Mouse (Mus musculus): ENCODE data around the gene Samsn1.

Samsn1 gene

DNA sequence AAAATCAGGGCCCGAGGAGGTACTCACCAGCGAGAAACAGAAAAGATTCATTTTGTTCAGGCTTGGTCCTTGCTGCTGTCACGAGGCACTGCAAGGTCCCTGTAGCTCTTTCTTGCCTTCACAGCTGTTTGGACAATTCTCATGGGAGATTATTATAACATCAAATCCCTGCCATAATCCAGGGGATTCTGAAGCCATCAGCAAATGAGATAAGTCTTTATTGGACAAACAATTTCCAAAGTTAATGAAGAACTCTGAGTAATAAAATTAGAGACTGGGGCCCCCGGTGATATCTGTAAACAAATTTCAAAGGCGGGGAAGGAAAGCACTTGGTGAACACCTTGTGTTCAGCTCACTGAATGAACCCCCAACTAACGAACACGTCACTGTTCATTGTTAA, at the start of gene Samsn1:
Gene Samsn1, minus strand, starts transcription at position 101 of the 400 bp plus-strand sequence.
- no peak for DNase-seq (ENCODE audit: low read depth, low spot score)

DNA sequence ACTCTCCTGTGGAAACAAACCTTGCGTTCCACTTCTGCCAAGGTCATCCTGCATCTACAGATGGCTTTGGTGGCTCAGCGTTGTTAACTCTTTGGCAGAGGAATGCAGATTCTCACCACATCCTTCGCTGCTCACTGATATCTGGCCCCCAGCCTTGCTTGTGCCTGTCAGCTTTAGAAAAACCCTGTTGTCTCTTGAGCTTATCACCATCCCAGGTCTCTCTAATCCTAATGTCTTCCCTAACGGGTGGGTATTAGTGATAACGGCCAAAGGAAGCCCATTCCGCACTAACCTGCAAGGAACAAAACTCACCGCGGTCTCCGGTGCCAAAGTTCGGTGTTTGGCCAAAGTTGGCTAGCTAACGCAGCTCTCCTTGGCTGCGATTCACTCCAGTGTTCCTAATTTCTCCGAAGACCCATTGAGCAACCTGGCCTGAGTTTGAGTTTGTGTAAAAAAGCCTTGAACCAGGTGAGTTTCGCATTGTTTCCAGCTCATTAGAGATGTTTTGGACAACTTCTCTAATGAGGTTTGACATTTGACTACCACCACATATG, 44.1 kb upstream of the Samsn1 start:
- DNase-seq (ENCODE audit: low read depth, low spot score): no peak

DNA sequence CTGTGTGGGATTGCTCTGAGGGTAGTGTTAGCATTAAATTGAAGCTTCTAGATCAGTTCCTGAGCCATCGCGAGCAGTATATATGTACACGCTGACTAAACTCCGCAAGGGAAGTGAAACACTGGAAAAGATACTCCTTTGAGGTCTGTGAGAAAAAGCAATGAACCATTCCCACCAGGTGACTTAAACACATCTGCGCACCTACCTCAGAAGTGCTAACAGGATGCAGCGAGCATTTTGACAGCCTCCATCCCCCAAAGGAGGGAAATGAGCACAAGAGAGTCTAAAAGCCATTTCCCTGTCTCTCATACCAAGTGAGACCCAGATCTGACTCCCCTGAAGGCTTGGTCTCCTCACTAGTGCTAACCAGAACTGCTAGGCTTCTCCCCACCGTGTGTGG, 32.9 kb upstream of the Samsn1 start:
- no peak for DNase-seq (ENCODE audit: low read depth, low spot score)

DNA sequence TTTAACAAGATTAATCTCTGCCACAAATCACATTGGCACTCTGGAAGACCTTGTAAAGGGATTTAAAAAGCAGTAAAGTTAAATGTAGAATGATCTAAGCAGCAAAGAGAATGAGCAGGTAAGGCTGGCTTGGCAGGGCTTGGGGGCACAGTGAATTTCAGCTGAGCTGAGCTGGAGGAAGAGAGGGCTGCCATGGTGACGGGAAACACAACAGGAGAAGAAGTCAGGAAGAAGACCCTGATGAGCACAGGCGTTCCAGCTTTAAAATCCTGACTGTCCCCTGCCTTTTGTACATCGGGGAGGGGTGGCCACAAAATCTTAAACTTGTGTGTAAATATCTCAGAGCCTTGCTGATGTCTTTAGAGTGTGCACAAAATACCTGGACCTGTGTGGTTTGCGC, 32.0 kb upstream of the Samsn1 start:
- no peak for DNase-seq (ENCODE audit: low read depth, low spot score)

DNA sequence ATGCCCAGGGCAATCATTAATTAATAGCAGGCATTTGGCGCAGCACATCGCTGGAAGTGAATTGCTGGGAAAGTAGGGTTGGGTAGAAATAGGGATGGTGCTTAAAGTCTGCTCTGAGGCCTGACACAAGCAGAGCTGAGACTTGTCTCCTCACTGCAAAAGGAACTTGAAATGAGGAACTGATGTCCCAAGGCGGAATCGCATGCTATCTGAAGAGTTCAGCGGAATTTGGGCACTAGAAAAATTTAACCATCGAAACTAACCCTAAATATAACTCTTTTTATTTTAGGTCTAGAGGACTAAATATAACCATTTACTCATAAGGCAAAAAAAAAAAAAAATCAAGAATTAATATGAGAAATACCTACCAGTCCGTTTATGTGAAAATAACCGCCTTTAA, 31.5 kb upstream of the Samsn1 start:
- DNase-seq (ENCODE audit: low read depth, low spot score): no peak

DNA sequence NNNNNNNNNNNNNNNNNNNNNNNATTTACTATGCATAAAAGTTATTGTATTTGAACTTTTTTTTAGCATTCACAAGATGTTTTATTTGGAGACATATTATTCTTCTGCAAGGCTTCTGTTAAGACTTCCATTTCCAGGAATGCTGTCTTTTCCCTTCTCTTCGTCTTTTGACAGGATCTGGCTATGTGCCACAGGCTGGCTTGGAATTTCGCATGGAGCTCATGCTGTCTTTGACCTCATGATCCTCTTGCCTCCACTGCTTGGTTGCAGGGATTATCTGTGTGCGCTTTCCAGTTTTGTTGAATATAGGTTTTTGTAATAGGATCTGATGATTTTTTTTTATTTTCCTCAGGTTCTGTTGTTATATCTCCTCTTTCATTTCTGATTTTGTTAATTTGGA, 25.0 kb upstream of the Samsn1 start:
- DNase-seq (ENCODE audit: low read depth, low spot score): no peak

DNA sequence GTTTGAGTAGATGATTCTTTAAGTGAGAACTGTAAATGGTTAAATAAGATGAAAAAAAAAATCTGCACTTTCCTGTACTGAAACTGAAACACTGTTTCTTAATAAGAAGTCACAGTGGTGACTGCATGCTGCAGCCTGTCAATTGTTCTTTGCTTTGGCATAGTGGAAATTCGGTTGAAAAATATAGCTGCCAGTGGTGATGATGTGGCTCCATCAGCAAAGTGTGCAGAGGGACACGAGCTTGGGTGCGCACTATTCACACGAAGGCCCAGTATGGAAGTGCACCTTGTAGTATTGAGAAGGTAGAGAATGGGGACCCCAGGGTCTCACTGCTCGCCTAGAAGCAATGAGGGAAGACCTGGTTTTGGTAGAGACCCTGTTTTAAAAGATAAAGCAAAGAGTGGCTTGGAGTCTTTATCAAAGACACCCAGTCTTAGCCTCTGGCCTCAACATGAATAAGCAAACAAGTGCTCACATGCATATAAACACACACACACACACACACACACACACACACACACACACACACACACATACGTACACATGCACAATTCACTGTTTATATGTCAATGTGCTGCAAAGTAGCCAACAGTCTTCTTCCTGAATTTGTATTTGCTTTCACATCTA, 18.4 kb upstream of the Samsn1 start:
- DNase-seq (ENCODE audit: low read depth, low spot score): no peak

DNA sequence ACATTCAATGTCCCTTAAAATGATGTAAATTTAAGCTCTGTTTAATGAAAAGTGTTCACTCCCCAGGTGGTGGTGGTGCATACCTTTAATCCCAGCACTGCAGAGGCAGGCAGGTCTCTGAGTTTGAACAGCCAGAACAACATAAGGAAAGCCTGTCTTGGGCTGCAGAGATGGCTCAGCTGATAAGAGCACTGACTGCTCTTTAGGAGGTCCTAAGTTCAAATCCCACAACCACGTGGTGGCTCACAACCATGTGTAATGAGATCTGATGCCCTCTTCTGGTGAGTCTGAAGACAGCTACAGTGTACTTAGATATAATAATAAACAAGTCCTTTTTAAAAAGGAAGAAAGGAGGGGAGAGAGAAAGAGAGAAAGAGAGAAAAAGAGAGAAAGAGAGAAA, 2.9 kb downstream of the Samsn1 start:
- peak; percentile 46 for DNase-seq (ENCODE audit: low read depth, low spot score)

DNA sequence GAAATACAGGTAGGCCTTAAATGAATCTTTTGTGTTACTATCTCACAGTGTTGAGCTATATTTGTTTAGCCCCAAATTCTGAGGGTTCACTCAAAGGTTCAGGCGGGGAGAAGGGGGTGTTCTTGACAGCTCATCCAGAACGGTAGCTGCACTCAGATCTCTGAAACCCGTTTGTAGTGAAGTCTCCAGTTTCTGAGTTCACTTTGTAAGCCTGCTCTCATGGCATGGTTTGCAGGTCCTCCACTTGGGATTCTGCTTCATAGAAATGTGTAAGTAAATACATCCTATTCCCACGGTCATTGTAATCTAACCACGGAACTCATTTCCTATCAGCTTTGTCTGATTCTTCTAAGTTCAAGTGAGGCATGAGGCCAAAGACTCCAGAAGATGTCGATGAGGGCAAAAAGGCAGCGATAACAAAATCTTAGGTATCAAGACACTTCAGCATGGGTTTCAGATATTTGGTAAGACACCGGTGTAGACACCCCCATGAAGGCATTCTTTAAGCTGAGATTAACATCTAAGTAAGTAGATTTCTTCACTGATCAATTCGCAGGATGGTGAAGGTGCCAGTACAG, 18.2 kb downstream of the Samsn1 start:
- DNase-seq (ENCODE audit: low read depth, low spot score): no peak

DNA sequence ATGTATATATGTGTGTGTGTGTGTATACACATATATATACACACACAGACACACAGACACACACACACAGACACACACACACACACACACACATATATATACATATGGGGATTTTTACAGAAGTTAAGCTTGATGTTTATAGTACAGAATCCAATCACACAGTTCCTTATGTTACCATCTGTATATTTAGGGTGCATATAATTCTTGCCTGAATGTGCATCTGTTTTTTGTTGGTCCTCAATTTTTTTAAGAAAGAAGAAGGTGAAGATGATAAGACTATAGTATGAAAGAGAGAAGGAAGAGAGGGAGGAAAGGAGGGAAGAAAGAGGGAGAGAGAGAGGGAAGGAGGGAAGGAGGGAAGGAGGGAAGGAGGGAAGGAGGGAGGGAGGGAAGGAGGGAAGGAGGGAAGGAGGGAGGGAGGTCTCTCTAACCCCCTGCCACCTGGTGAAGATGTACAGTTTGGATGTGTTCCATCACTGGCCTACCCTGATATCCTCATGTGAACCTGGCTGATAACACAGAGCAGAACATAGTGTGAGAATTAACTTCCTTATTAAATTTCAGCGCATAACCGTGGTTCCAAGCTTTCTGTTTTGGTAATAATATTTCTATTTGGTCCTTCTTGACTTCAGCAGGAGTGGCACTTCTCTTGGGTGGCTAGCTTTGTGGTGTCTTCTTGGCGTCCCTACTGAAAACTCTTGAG, 19.1 kb downstream of the Samsn1 start:
- no peak for DNase-seq (ENCODE audit: low read depth, low spot score)

DNA sequence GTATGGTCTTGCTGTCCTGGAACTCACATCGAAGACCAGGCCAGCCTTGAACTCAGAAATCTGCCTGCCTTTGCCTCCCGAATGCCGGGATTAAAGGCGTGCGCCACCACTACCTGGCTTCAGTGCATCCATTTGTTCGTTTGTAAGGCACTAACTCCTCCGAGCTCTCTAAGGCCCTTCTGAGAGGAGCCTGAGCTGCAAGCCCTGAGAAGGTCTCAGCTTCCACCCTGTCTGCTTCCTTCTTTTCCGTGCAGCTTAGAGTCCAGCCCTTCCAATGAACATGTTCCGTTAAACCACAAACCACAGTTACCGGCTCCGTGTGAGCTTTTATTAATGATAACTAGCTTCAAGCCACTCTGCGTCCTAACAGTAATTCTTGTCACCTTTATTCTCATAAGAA, 19.8 kb downstream of the Samsn1 start:
- DNase-seq (ENCODE audit: low read depth, low spot score): no peak

DNA sequence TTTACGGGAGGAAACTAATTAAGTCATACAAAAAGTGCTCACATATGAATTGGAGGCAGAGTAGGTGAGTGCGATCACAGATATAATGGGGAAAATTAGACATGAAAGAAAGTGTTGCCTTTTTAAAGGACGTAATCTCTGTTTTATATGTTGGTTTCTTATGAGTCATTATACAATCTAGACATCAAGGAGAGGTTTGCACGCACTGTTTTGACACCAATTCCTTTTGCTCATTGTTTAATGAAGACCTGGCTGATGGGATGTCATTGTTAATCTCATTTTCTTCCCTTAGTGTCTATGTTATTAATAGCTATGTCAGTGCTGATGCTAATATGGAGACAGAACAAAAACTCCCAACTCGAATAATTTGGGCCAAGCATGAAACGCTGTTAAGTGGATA, 20.3 kb downstream of the Samsn1 start:
- DNase-seq (ENCODE audit: low read depth, low spot score): no peak

DNA sequence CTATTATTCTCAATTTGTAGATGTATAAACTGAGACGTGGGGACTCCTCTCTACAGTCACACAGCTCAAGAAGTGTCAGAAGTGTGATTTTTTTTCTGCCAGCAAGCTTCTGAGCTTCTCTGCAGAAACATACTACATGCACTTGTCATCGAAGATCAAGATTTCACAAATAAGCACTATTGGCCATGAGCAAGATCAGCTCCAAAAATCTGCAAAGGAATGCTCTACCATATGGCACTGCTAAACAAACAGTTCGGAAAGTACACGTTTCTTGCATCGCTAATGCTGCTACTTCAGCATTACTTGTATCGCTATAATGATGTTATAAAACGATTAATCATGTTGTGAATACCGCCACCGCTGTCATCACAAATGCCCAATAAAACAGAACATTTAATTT, 22.0 kb downstream of the Samsn1 start:
- no peak for DNase-seq (ENCODE audit: low read depth, low spot score)

DNA sequence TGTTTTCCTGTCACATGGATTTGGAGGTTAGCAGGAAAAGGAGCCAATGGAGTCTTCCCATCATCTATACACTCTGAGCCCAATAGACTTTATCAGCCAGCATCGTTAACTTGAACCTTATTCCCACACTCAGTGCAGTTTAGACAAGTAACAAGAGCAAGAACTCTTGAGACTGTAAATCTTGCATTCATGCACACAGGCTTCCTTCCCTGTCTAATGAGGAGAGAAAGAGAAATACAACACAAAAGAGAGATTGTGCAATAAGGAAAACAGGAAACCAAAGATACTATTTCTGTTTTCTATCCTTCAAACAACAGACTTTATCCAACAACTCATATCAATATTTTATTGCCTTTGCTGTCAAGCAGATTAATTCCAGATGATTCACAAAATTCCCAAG, 31.9 kb downstream of the Samsn1 start:
- no peak for DNase-seq (ENCODE audit: low read depth, low spot score)

DNA sequence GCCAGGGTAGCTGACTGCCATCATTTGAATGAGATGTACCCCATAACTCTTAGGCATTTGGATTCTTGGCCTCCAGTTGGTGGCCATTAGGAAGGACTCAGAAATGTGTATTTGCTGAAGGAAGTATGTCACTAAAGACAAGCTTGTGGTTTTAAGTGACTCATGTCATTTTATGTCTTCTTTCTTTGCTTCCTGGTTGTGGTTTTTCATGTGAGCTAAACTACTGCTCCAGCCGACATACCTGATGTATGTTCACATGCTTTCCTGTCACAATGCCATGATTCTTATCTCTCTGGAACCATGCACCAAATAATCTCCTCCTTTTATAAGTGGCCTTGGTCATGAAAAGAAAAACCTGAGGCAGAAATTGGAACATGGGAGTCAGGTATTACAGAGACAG, 38.2 kb downstream of the Samsn1 start:
- no peak for DNase-seq (ENCODE audit: low read depth, low spot score)

DNA sequence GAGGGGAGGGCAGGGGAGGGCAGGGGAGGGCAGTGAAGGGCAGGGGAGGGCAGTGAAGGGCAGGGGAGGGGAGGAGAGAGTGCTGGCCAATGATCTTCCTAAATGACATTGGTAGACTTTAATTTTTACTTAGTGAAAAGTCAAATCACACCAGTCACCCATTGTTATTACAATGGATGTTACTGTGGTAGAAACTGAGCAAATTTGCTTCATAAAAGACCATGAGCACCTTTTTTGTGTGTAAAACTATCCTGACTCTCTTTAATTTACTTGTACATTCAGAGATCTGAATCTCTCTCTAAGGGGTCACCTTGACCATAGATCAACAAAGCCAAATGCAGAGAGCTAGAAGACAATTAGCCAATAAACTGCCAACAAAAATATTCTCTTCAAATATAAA, 42.7 kb downstream of the Samsn1 start:
- DNase-seq (ENCODE audit: low read depth, low spot score): peak; percentile 74

DNA sequence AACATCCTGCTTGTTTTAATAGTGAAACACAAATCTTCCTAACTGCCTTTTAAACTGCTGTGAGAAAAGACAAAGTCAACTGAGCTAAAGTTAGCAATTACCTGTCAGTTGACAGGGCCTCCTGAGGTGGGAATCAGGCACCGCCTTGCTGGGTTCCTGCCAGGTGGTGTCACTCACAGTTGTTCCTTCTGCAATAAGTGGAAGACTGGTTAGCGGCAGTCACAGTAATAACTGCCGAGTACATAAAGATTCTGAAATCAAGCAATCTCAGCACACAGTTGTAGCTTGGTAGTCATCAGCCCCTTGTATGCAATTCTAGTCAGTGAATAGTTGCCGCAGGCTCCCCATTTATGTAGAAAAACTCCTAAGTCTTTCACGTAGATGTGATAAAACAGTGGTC, 44.3 kb downstream of the Samsn1 start:
- no peak for DNase-seq (ENCODE audit: low read depth, low spot score)

DNA sequence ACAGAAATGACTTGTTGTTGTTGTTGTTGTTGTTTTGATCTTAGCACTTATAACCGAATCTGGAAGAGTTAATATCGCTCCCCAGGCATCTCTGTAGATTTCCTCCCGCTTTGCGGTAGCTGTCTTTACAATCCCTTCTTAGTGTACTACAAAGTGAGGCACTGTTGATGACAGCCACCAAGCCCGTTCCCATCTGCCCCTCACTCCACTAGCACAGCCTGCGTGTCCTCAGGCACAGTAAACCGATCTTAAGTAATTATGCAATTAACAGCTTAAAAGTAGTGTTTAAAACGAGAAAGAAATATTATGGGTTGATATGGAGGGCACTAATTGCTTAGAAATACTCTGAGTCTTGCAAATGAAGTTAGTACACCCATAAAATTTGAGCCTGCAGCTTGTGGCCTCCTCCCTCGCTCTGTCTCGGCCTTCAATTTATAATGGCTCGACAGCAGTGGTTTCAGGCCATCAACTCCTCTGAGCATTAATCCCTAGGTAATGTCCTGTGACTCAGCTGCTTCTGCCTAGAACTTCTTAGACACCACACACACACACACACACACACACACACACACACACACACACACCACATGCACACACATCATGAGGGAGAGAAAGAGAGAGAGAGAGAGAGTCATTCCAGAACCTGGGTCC, 46.3 kb downstream of the Samsn1 start:
- DNase-seq (ENCODE audit: low read depth, low spot score): no peak

DNA sequence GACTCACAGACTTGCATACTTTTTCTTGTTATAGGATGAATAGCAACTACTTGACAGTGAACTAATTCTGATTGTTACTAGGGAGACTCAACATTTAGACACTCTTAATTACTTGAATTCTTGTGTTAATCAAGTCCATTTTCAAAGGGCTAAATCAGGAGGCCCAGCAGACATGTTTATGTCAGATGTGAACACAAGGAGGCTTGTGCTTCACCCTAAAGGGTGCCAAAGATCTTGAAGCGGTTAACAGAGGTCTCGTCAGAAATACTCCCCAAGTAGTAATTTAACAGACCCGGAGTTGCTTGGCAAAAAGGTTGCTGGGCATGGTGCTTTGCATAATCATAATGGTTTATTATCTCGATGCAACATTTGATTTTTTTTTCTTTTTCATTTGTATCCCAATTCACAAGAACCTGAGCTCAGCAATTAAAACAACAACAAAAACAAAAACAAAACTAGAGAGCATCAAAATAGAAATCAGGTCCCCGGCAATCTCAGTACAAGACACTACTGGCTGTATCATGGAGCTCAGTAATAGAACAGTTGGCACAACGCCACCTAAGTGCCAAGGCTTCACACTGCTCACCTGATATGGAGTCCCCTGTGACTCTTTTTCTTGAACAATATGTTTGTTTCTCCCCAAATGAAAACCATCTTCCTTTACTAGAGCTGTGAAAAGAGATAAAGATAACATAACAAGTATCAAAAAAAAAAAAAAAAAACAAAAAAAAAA, 51.6 kb downstream of the Samsn1 start:
- no peak for DNase-seq (ENCODE audit: low read depth, low spot score)

DNA sequence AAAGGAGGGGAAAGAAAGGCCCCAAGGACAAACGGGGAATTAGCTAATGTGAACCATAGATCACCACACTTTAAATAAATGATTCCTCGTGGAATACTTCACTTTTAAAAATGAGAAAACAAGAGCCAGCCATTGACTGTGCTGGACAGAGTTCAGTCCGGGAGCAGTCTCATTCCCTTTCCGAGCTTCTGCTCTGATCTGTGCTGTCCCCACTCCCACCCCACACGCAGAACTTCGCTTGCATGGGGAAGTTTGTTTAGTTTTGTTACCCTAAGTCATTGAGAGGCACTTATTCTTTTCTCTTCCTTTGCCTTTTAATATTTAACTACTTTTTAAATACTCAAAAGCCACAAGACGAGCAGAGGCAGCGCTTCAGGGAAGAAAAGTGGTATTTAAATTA, 60.1 kb downstream of the Samsn1 start:
- DNase-seq (ENCODE audit: low read depth, low spot score): no peak

DNA sequence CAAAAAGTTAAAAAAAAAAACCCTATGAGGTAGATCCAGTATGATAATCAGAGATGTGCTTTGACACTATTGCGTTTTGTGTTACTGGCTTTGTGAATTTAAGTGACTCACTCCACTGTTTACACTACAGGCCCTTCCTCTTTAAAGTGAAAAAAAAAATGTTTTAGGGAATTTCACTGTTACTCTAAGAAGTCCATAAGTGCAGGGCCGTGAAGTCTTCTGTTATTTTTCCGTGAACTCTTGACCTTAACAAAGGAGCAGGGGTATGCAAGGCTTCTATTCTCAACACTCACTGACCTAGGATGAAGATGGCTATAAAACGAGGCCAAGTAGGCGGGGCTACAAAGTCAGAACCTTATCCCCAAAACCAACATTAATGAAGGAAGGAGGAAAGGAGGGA, 60.6 kb downstream of the Samsn1 start:
- no peak for DNase-seq (ENCODE audit: low read depth, low spot score)

DNA sequence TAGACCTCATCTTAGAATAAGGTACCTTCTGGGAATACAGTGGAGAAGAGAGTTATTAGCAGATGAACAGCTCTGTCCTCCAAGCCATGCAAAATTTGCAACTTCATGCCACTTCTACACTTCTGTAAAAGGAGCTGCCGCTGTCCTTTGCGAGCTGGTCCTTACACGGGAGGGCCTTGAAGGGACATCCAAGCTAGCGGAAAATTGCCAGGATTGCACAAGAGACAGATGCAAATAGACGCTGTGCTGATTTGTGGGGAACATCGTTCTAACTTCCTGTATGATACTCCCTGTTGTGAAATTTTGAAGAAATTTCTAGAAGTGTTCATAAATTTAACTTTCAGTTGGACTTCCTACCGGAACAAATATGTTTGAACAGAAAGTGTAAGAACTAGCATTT, 61.0 kb downstream of the Samsn1 start:
- DNase-seq (ENCODE audit: low read depth, low spot score): no peak

All from ZHBTc4 (cell line).